23 mouse cellular contexts compared by ENCODE assay signal in the genomic region with DNA sequence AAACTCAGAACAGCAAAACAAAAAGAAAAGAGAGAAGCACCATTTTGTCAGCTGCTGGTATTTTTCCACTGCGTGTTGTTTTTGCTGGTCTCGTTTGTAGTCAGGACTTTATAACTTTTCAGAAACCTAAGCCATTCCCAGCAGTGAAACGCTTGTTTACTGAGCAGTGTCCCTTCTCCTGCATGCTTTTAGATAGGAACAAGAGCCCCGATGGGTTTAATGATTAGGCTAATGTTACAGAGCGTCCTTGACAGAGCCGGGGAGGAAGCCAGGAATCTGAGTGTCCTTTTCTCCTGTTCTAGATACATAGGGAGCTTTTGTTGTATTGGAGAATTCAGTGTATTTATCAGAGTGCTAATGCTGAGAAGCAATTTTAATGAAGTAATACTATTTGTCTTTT. TPM values are rescaled to one million over a fixed set of nuclear protein-coding genes. Genes with fewer than 3 reads are reported as not detected.
"Had no signal": no experiment of that assay in that cellular context is flagged by ENCODE, and none has a peak within 500 bp of the region (broad histone marks: within the 10 kb centered on the region; RNA-seq: fewer than 3 reads in every experiment).

No protein-coding gene starts in this region.

- H3K9me3 ChIP-seq: limb, embryonic 10.5 days; liver, embryonic 13.5 days; midbrain, embryonic 15.5 days; neural tube, embryonic 12.5 days had no signal

- H3K36me3 ChIP-seq: limb, embryonic 10.5 days; liver, embryonic 13.5 days; midbrain, embryonic 15.5 days; neural tube, embryonic 12.5 days had no signal

- H3K4me1 ChIP-seq: limb, embryonic 10.5 days; neural tube, embryonic 12.5 days had no signal

- ATAC-seq: inflammation-experienced regulatory T-cells, adult 6 months; intestine, postnatal 0 days; midbrain, embryonic 15.5 days had no signal

- H3K27me3 ChIP-seq: midbrain, embryonic 15.5 days; neural tube, embryonic 12.5 days had no signal

- H3K9ac ChIP-seq: liver, embryonic 13.5 days; midbrain, embryonic 15.5 days; neural tube, embryonic 12.5 days had no signal

- DNase-seq: kidney, postnatal 4 days; liver, embryonic 13.5 days; lung, adult 2 months; lung, postnatal 36 days; retina, postnatal 1 day; right cerebral cortex, postnatal 4 days; spleen, adult 18-20 months had no signal

- H3K4me2 ChIP-seq: liver, embryonic 13.5 days; midbrain, embryonic 15.5 days; neural tube, embryonic 12.5 days had no signal

- H3K27ac ChIP-seq: left cerebral cortex, adult 2 months; limb, embryonic 10.5 days; liver, embryonic 13.5 days; midbrain, embryonic 15.5 days; neural tube, embryonic 12.5 days had no signal

- H3K4me3 ChIP-seq: left cerebral cortex, adult 2 months; limb, embryonic 10.5 days; liver, embryonic 13.5 days; midbrain, embryonic 15.5 days; neural tube, embryonic 12.5 days had no signal

RNA-seq across cellular contexts. Expression of a gene that starts 6.2 kb away (rescaled TPM):
- total RNA-seq: monocyte, adult 5-6 weeks had no signal

RNA-seq across cellular contexts. Expression of a gene that starts 36.5 kb away (rescaled TPM):
- total RNA-seq: layer of hippocampus, adult 8-10 months; layer of hippocampus, postnatal 25 days; left cerebral cortex, adult 2 months; left cerebral cortex, postnatal 14 days; megakaryocyte progenitor cell, adult 5-6 weeks; monocyte, adult 5-6 weeks; neutrophil, adult 5-6 weeks had no signal
- polyA plus RNA-seq: inflammation-experienced regulatory T-cells, adult 6 months; intestine, postnatal 0 days; kidney, embryonic 16.5 days; limb, embryonic 10.5 days; limb, embryonic 14.5 days; liver, embryonic 13.5 days; lung, adult 2 months; lung, postnatal 0 days; midbrain, embryonic 15.5 days; neural tube, embryonic 12.5 days; stomach, embryonic 14.5 days had no signal
